Mouse (Mus musculus): ENCODE measurements around the gene Aldh3b1. TPM values are rescaled to one million over a fixed set of nuclear protein-coding genes. Genes with fewer than 3 reads are reported as not detected.

Gene Aldh3b1
- polyA plus RNA-seq, 1 experiment, result 7.0 TPM

GRCm38 (mm10) chr19:3914535-3914934 lies 15.1 kb downstream of the Aldh3b1 start:
- TF ChIP-seq CTCF (IDR thresholded peaks at IDR 0.05; ENCODE audit: borderline replicate concordance, insufficient read depth, low read depth, low read length) (no peak), POLR2A (IDR thresholded peaks at IDR 0.05; ENCODE audit: borderline replicate concordance, insufficient read depth, low read length) (no peak)

GRCm38 (mm10) chr19:3913692-3914091 lies 15.9 kb downstream of the Aldh3b1 start:
- Histone ChIP-seq H3K27me3 (ENCODE audit: control insufficient read depth, insufficient read depth, low read length) (no peaks in the 10 kb centered on the region), H3K4me3 (replicated peaks; ENCODE audit: insufficient read depth, low read depth, low read length) (peak overlapping the region; percentile 81), H3K27ac (ENCODE audit: insufficient read depth, low read length) (peak overlapping the region; percentile 67; the same call in 1 of the 2 replicates), H3K4me1 (ENCODE audit: control insufficient read depth, insufficient read depth, low read length) (peaks cover 11% of the 10 kb centered on the region; the same call in 1 of the 2 replicates)
- DNase-seq, result no peak
- 88% methylated on average over 8 of the region's 8 CpGs for WGBS
- TF ChIP-seq CTCF (IDR thresholded peaks at IDR 0.05; ENCODE audit: borderline replicate concordance, insufficient read depth, low read depth, low read length), result no peak
- TF ChIP-seq POLR2A (IDR thresholded peaks at IDR 0.05; ENCODE audit: borderline replicate concordance, insufficient read depth, low read length), result no peak

More at GRCm38 (mm10) chr19:3914535-3914934, 15.1 kb downstream of the Aldh3b1 start:
- no peak for DNase-seq
- no peak overlapping the region for H3K27ac ChIP-seq (ENCODE audit: insufficient read depth, low read length)
- H3K27me3 ChIP-seq (ENCODE audit: control insufficient read depth, insufficient read depth, low read length), result no peaks in the 10 kb centered on the region
- H3K4me1 ChIP-seq (ENCODE audit: control insufficient read depth, insufficient read depth, low read length), result peaks cover 11% of the 10 kb centered on the region; the same call in 1 of the 2 replicates
- no peak overlapping the region for H3K4me3 ChIP-seq (replicated peaks; ENCODE audit: insufficient read depth, low read depth, low read length)
- WGBS, result 92% methylated on average over 5 of the region's 5 CpGs

- Histone ChIP-seq H3K4me3 (replicated peaks; ENCODE audit: insufficient read depth, low read depth, low read length) (peak within 1 kb of the TSS; percentile 87), H3K27me3 (ENCODE audit: control insufficient read depth, insufficient read depth, low read length) (no peaks in the 10 kb centered on the region), H3K27ac (ENCODE audit: insufficient read depth, low read length) (peak within 1 kb of the TSS; percentile 80), H3K4me1 (ENCODE audit: control insufficient read depth, insufficient read depth, low read length) (peaks cover 11% of the 10 kb centered on the region; the same call in 1 of the 2 replicates)
- under 1% methylated on average over 43 of the region's 43 CpGs for WGBS
- TF ChIP-seq CTCF (IDR thresholded peaks at IDR 0.05; ENCODE audit: borderline replicate concordance, insufficient read depth, low read depth, low read length) (no peak), POLR2A (IDR thresholded peaks at IDR 0.05; ENCODE audit: borderline replicate concordance, insufficient read depth, low read length) (peak; percentile 45; the same call in 1 of the 2 replicates)
- peak; percentile 94 to 98 for DNase-seq
Observed at GRCm38 (mm10) chr19:3912337-3913204, 17.0 kb downstream of the Aldh3b1 start, which contains the start of gene Ndufs8. TSS of gene Ndufs8 (minus strand) at chr19:3912774.

GRCm38 (mm10) chr19:3910206-3910605 lies 19.4 kb downstream of the Aldh3b1 start:
- no peak for DNase-seq
- H3K4me1 ChIP-seq (ENCODE audit: control insufficient read depth, insufficient read depth, low read length), result peaks cover 11% of the 10 kb centered on the region; the same call in 1 of the 2 replicates
- TF ChIP-seq POLR2A (IDR thresholded peaks at IDR 0.05; ENCODE audit: borderline replicate concordance, insufficient read depth, low read length) (no peak), CTCF (IDR thresholded peaks at IDR 0.05; ENCODE audit: borderline replicate concordance, insufficient read depth, low read depth, low read length) (no peak)
- H3K4me3 ChIP-seq (replicated peaks; ENCODE audit: insufficient read depth, low read depth, low read length), result no peak overlapping the region
- no peak overlapping the region for H3K27ac ChIP-seq (ENCODE audit: insufficient read depth, low read length)
- no peaks in the 10 kb centered on the region for H3K27me3 ChIP-seq (ENCODE audit: control insufficient read depth, insufficient read depth, low read length)
- 73% methylated on average over 5 of the region's 5 CpGs for WGBS

GRCm38 (mm10) chr19:3907876-3908660 lies 21.5 kb downstream of the Aldh3b1 start:
- TF ChIP-seq CTCF (IDR thresholded peaks at IDR 0.05; ENCODE audit: borderline replicate concordance, insufficient read depth, low read depth, low read length) (no peak), POLR2A (IDR thresholded peaks at IDR 0.05; ENCODE audit: borderline replicate concordance, insufficient read depth, low read length) (no peak)
- no peak overlapping the region for H3K27ac ChIP-seq (ENCODE audit: insufficient read depth, low read length)
- H3K4me3 ChIP-seq (replicated peaks; ENCODE audit: insufficient read depth, low read depth, low read length), result no peak overlapping the region
- peaks cover 6% of the 10 kb centered on the region; the same call in 1 of the 2 replicates for H3K4me1 ChIP-seq (ENCODE audit: control insufficient read depth, insufficient read depth, low read length)
- no peaks in the 10 kb centered on the region for H3K27me3 ChIP-seq (ENCODE audit: control insufficient read depth, insufficient read depth, low read length)
- no peak for DNase-seq
- 63% methylated on average over 8 of the region's 8 CpGs for WGBS

- Histone ChIP-seq H3K27ac (ENCODE audit: insufficient read depth, low read length) (no peak within 1 kb of the TSS), H3K4me1 (ENCODE audit: control insufficient read depth, insufficient read depth, low read length) (peaks cover 6% of the 10 kb centered on the region; the same call in 1 of the 2 replicates), H3K4me3 (replicated peaks; ENCODE audit: insufficient read depth, low read depth, low read length) (peak within 1 kb of the TSS; percentile 33), H3K27me3 (ENCODE audit: control insufficient read depth, insufficient read depth, low read length) (no peaks in the 10 kb centered on the region)
- no peak for TF ChIP-seq CTCF (IDR thresholded peaks at IDR 0.05; ENCODE audit: borderline replicate concordance, insufficient read depth, low read depth, low read length)
- WGBS, result 7% methylated on average over 36 of the region's 36 CpGs
- peak; percentile 50 to 59 for DNase-seq
Observed at GRCm38 (mm10) chr19:3906795-3907786, 22.5 kb downstream of the Aldh3b1 start, which contains the start of gene Tcirg1. TSS of gene Tcirg1 (minus strand) at chr19:3907133.
